Mouse (Mus musculus) kidney, adult 2 months (tissue): Measurements from ENCODE around the gene Atp5f1. TPM values are rescaled to one million over a fixed set of nuclear protein-coding genes. Genes with fewer than 3 reads are reported as not detected.
A peak's percentile ranks its signal among the peaks of the same experiment; 100 is the strongest.

Experiments
- DNase-seq: peaks from one replicate; pipeline ENCODE4 v3.0.0; 2021
- H3K27ac ChIP-seq: fragments of 200-500 bp; 2 replicates; pipeline ENCODE4 v1.5.1; 2012; ENCODE audit warnings: low read depth, low read length, control low read depth, inconsistent platforms; ENCODE audit not compliant: insufficient read depth
- H3K27me3 ChIP-seq: fragments of 200-500 bp; replicated peaks from 2 replicates; pipeline ENCODE4 v1.6.1; 2012; ENCODE audit warnings: mild to moderate bottlenecking, moderate library complexity, low read length, inconsistent platforms; ENCODE audit not compliant: control insufficient read depth, insufficient read depth
- H3K36me3 ChIP-seq: fragments of 200-500 bp; 2 replicates; pipeline ENCODE4 v1.6.1; 2012; ENCODE audit warnings: mild to moderate bottlenecking, moderate library complexity, low read length, inconsistent platforms; ENCODE audit not compliant: control insufficient read depth, insufficient read depth
- H3K4me1 ChIP-seq: fragments of 200-500 bp; 2 replicates; pipeline ENCODE4 v1.6.1; 2011; ENCODE audit warnings: low read length; ENCODE audit not compliant: control insufficient read depth, insufficient read depth
- H3K4me3 ChIP-seq: fragments of 200-500 bp; 2 replicates; pipeline ENCODE4 v1.5.1; 2011; ENCODE audit warnings: mild to moderate bottlenecking, low read depth, low read length, control low read depth; ENCODE audit not compliant: insufficient read depth
- CTCF ChIP-seq: fragments of 200-500 bp; conservative IDR thresholded peaks from 2 replicates; pipeline ENCODE4 v1.5.1; 2011; ENCODE audit warnings: low read depth, mild to moderate bottlenecking, control low read depth, low read length, moderate library complexity, mixed read lengths; ENCODE audit not compliant: insufficient read depth, insufficient read length
- POLR2A ChIP-seq: fragments of 200-500 bp; IDR thresholded peaks from one replicate; pipeline ENCODE4 v1.6.1; 2011; ENCODE audit warnings: low read depth, low read length, control low read depth
- WGBS: fragments of 180-500 bp; shearing (Covaris S2); methylation state at CpG from one replicate; pipeline ENCODE4 v1.1.7; 2018; 5-methylcytosine and 5-hydroxymethylcytosine counted together
- polyA plus RNA-seq: library from polyadenylated mRNA; depleted of rRNA; stranded (reverse); fragments of >200 nt; gene quantifications from 2 replicates; pipeline ENCODE4 v1.2.3, GENCODE M21; 2012

Gene Atp5f1
- polyA plus RNA-seq, 1 experiment: 327 TPM

- Histone ChIP-seq H3K4me1 (no peaks in the 10 kb centered on the region), H3K27me3 (no peaks in the 10 kb centered on the region), H3K4me3 (no peak overlapping the region), H3K27ac (no peak overlapping the region), H3K36me3 (no peaks in the 10 kb centered on the region)
- 86% methylated on average over 2 of the region's 2 CpGs for WGBS
- no peak for DNase-seq
- TF ChIP-seq POLR2A: no peak
- no peak for TF ChIP-seq CTCF
Measured at GRCm38 (mm10) chr3:105974174-105974573, 14.3 kb upstream of the Atp5f1 start.

DNA sequence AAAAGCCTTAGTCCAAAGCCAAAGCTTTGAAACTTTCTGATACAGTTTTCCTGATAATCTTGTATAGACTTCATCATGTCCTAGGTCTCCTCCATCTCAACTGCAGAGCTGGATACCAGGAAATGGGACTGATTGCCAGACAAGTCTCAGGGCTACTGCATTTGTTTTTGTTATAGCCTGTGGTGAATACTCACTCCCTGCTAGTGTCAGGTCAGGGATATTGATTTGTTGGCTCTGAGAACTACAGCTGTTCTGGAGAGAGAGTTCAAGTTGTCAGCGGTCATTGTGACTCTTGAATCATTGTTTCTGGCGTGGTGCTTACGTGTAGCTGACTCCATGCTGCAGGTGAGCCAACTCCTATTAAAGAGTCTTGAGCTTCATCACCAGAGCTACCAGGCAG is 13.5 kb upstream of the Atp5f1 start, which contains the start of gene Ovgp1:
TSS of gene Ovgp1 (plus strand) at position 301 of the 400 bp plus-strand sequence.
- DNase-seq: no peak
- Histone ChIP-seq H3K36me3 (peaks cover under 1% of the 10 kb centered on the region; the same call in 1 of the 2 replicates), H3K27ac (no peak within 1 kb of the TSS), H3K4me1 (no peaks in the 10 kb centered on the region), H3K27me3 (no peaks in the 10 kb centered on the region), H3K4me3 (no peak within 1 kb of the TSS)
- WGBS: 73% methylated on average over 3 of the region's 3 CpGs
- TF ChIP-seq CTCF (no peak), POLR2A (no peak)

GRCm38 (mm10) chr3:105971831-105972446 is 12.0 kb upstream of the Atp5f1 start:
- 85% methylated on average over 5 of the region's 5 CpGs for WGBS

DNA sequence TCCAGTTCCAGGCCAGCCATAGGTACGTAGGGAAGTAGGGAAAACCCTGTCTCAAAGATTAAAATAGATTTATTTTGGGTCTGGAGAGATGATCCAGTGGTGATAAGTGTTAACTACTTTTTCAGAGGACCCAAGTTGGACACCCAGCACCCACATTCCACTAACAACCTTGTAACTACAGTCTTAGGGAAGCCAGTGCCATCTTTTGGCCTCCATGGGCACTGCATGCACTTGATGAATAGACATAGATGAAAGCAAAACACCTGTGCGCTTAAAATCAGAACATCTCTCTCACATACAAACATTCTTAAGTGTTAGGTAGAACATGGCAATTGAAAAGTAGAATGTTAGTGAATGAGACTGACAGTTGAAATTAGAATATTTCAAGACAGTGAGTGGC is 801 bp upstream of the Atp5f1 start:
- Histone ChIP-seq H3K4me3 (no peak overlapping the region), H3K27ac (no peak overlapping the region), H3K27me3 (no peaks in the 10 kb centered on the region), H3K36me3 (peaks cover 4% of the 10 kb centered on the region), H3K4me1 (peaks cover 11% of the 10 kb centered on the region)
- WGBS: 96% methylated on average over 2 of the region's 2 CpGs
- no peak for TF ChIP-seq POLR2A
- TF ChIP-seq CTCF: 0 out of 2 replicates have a peak, but pooled peaks have one; percentile 16
- peak; percentile 12 for DNase-seq

More at GRCm38 (mm10) chr3:105971831-105972446, 12.0 kb upstream of the Atp5f1 start:
- no peak for DNase-seq
- no peak overlapping the region for H3K4me3 ChIP-seq
- no peak overlapping the region for H3K27ac ChIP-seq
- no peaks in the 10 kb centered on the region for H3K27me3 ChIP-seq
- TF ChIP-seq POLR2A (no peak), CTCF (no peak)
- H3K4me1 ChIP-seq: no peaks in the 10 kb centered on the region
- peaks cover 5% of the 10 kb centered on the region for H3K36me3 ChIP-seq

DNA sequence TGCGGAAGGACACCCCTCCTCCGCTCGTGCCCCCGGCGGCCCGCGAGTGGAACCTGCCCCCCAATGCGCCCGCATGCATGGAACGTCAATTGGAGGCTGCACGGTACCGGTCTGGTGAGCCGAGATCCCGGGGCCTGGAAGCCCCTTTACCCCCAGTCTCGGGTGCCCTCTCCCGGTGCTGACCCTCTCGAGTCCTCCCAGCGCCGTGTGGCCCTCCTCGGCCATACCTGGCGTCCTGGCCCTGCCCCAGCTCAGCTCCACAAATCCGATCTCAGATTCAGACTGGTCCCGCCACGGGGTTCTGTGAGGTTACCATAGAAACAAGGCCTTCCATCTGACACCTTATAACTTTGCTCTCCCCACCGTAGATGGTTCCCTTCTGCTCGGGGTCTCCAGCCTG is 314 bp downstream of the Atp5f1 start:
- no peak for DNase-seq
- H3K27me3 ChIP-seq: no peaks in the 10 kb centered on the region
- no peak overlapping the region for H3K27ac ChIP-seq
- TF ChIP-seq POLR2A: no peak
- TF ChIP-seq CTCF: no peak
- peak overlapping the region; percentile 63 for H3K4me3 ChIP-seq
- peaks cover 4% of the 10 kb centered on the region; the same call in 1 of the 2 replicates for H3K36me3 ChIP-seq
- WGBS: 0% methylated on average over 26 of the region's 26 CpGs
- H3K4me1 ChIP-seq: peaks cover 11% of the 10 kb centered on the region

DNA sequence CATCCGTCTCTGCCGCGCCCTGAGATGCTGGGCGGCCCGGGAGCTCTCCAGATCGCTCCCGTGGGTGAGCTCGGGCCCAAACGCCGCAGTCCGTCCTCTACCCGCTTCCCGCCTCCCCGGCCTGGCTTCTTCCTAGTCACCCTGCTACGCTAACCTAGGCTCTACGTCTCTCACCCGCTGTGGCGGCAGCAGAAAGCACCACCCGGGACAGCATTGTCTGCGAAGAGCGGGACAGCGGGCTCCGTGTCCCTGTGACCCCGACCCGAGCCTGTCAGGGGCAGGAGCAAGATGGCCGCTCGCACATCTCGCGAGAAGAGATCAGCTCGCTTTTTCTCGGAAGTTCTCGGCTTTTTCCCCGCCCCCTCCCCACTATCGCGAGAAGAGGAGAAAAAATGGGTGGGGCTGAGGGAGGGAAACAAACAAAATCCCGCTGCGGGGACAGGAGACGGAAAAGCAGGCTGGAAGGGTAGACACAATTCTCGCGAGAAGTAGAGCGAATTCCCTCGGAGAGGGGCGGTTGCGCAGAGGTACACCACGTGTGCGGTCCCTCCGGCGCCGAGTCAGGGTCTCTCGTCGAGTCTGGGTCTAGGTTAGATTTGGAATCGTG is 822 bp downstream of the Atp5f1 start, which contains the start of gene Wdr77:
TSS of gene Wdr77 (plus strand) at position 396 of the 607 bp plus-strand sequence.
- DNase-seq: peak; percentile 98
- under 1% methylated on average over 52 of the region's 52 CpGs for WGBS
- Histone ChIP-seq H3K4me1 (peaks cover 11% of the 10 kb centered on the region), H3K27ac (peak within 1 kb of the TSS; percentile 98), H3K27me3 (no peaks in the 10 kb centered on the region), H3K36me3 (peaks cover 4% of the 10 kb centered on the region; the same call in 1 of the 2 replicates), H3K4me3 (peak within 1 kb of the TSS; percentile 82)
- TF ChIP-seq POLR2A (peak; percentile 89), CTCF (no peak)

GRCm38 (mm10) chr3:105958204-105958603 is 1.7 kb downstream of the Atp5f1 start:
- H3K4me3 ChIP-seq: peak overlapping the region; percentile 82
- peaks cover 7% of the 10 kb centered on the region; the same call in 1 of the 2 replicates for H3K36me3 ChIP-seq
- no peaks in the 10 kb centered on the region for H3K27me3 ChIP-seq
- WGBS: 20% methylated on average over 5 of the region's 5 CpGs
- TF ChIP-seq CTCF (no peak), POLR2A (no peak)
- H3K27ac ChIP-seq: peak overlapping the region; percentile 98
- no peak for DNase-seq
- H3K4me1 ChIP-seq: peaks cover 11% of the 10 kb centered on the region
